ENCODE assay signal across 11 mouse cellular contexts in genomic region chr10:41234552-41234951, GRCm38 (mm10).
"Had no signal": no experiment of that assay in that cellular context is flagged by ENCODE, and none has a peak within 500 bp of the region (broad histone marks: within the 10 kb centered on the region; RNA-seq: fewer than 3 reads in every experiment).

No protein-coding gene starts in this region.

- H3K36me3 ChIP-seq: limb, embryonic 12.5 days; neural tube, embryonic 12.5 days had no signal

- H3K4me3 ChIP-seq: limb, embryonic 12.5 days; neural tube, embryonic 12.5 days had no signal

- H3K27ac ChIP-seq: kidney, postnatal 0 days; limb, embryonic 12.5 days; neural tube, embryonic 12.5 days had no signal

- H3K9me3 ChIP-seq: limb, embryonic 12.5 days; neural tube, embryonic 12.5 days had no signal

- DNase-seq: kidney, adult 11 months; kidney, adult 9 months; kidney, postnatal 36 days; layer of hippocampus, adult 9-11 months; layer of hippocampus, postnatal 36 days; lung, adult 18-20 months; midbrain, embryonic 14.5 days; thymus, postnatal 36 days had no signal

- H3K4me1 ChIP-seq: limb, embryonic 12.5 days; neural tube, embryonic 12.5 days had no signal

- H3K4me2 ChIP-seq: limb, embryonic 12.5 days; neural tube, embryonic 12.5 days had no signal

- H3K27me3 ChIP-seq: limb, embryonic 12.5 days; neural tube, embryonic 12.5 days had no signal

- H3K9ac ChIP-seq: limb, embryonic 12.5 days; neural tube, embryonic 12.5 days had no signal
